7 mouse cellular contexts compared by ENCODE assay signal in the genomic region with DNA sequence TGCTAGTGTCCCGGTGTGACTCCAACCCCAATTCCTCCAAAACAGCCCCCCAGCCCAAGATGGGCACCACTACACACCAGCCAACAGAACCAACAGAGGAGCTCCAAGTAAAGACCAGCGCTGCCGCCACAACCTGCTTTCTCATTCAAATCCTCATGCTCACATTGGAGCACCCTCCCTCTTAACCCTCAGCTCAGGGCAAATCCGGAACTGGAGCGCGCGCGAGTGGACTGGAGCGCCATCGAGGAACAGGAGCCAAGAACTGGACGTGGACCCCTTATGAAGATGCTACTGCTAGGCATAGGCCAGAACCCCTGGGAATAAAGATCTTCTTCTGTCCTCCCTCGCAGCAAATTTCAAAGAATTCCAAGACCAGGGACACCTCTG. TPM values are rescaled to one million over a fixed set of nuclear protein-coding genes. Genes with fewer than 3 reads are reported as not detected.
DNase-seq lines count a peak whose midpoint lies in the region; ATAC-seq lines count a peak whose summit lies in the region.

A gene (minus strand): TSS at position 164 of the 387 bp plus-strand sequence.

- peak within 1 kb of the TSS; percentile 70 for H3K9ac ChIP-seq in embryonic facial prominence, embryonic 13.5 days
- peak within 1 kb of the TSS; percentile 86 for H3K9ac ChIP-seq in hindbrain, embryonic 11.5 days (ENCODE audit: low read depth, low read length)

- H3K27me3 ChIP-seq in embryonic facial prominence, embryonic 13.5 days: peaks cover 12% of the 10 kb centered on the region; the same call in 1 of the 2 replicates
- no peaks in the 10 kb centered on the region for H3K27me3 ChIP-seq in hindbrain, embryonic 11.5 days (ENCODE audit: control insufficient read depth, insufficient read depth, low read length)

- peak; percentile 81 for DNase-seq in Muller cell, postnatal 12 days (ENCODE audit: inconsistent ontology term)
- peak; percentile 5 for DNase-seq in adrenal gland, adult 8-10 months
- DNase-seq in hindbrain, embryonic 11.5 days (ENCODE audit: low spot score): peak; percentile 92
- peak; percentile 46 to 57 for DNase-seq in left cerebral cortex, postnatal 14 days (ENCODE audit: low spot score in 2 of 2)
- DNase-seq in right cerebral cortex, postnatal 4 days: peak; percentile 64

- H3K27ac ChIP-seq in embryonic facial prominence, embryonic 13.5 days: 0 out of 2 replicates have a peak within 1 kb of the TSS, but pooled peaks have one; percentile 60
- peak within 1 kb of the TSS; percentile 94 for H3K27ac ChIP-seq in hindbrain, embryonic 11.5 days (ENCODE audit: low read depth, low read length)

- peak within 1 kb of the TSS; percentile 100 for H3K4me2 ChIP-seq in embryonic facial prominence, embryonic 13.5 days
- H3K4me2 ChIP-seq in hindbrain, embryonic 11.5 days (replicated peaks; ENCODE audit: low read depth, low read length): peak within 1 kb of the TSS; percentile 64

- H3K36me3 ChIP-seq in embryonic facial prominence, embryonic 13.5 days: no peaks in the 10 kb centered on the region
- H3K36me3 ChIP-seq in hindbrain, embryonic 11.5 days (ENCODE audit: control insufficient read depth, insufficient read depth, low read length): no peaks in the 10 kb centered on the region

- H3K4me3 ChIP-seq in embryonic facial prominence, embryonic 13.5 days: peak within 1 kb of the TSS; percentile 68
- H3K4me3 ChIP-seq in hindbrain, embryonic 11.5 days (ENCODE audit: low read depth, low read length): peak within 1 kb of the TSS; percentile 81

- intact Hi-C loops in left cerebral cortex, postnatal 14 days (cut with DNase I): no loop called here

- no peaks in the 10 kb centered on the region for H3K9me3 ChIP-seq in embryonic facial prominence, embryonic 13.5 days
- H3K9me3 ChIP-seq in hindbrain, embryonic 11.5 days (ENCODE audit: control insufficient read depth, low read length): no peaks in the 10 kb centered on the region

- 1% methylated on average over 12 of the region's 12 CpGs for WGBS in embryonic facial prominence, embryonic 13.5 days
- WGBS in hindbrain, embryonic 11.5 days: 0% methylated on average over 12 of the region's 12 CpGs

- H3K4me1 ChIP-seq in embryonic facial prominence, embryonic 13.5 days: peaks cover 12% of the 10 kb centered on the region
- peaks cover 1% of the 10 kb centered on the region; the same call in 1 of the 2 replicates for H3K4me1 ChIP-seq in hindbrain, embryonic 11.5 days (replicated peaks; ENCODE audit: control insufficient read depth, insufficient read depth, low read length)

- ATAC-seq in embryonic facial prominence, embryonic 13.5 days (ENCODE audit: insufficient number of reproducible peaks, insufficient read depth, low FRiP score, low TSS enrichment, low read depth): peak; percentile 29
- ATAC-seq in hindbrain, embryonic 11.5 days (ENCODE audit: low FRiP score): peak; percentile 77
- ATAC-seq in megakaryocyte, adult 5-6 weeks (ENCODE audit: poor library complexity, severe bottlenecking): peak; percentile 59

RNA-seq across cellular contexts. Expression of the gene that starts here (rescaled TPM):
- under 1 TPM in 3 of 4 experiments, not detected in 1; 0.07 to 0.38 (median 0.28) TPM for total RNA-seq in adrenal gland, adult 8-10 months (2022)
- polyA plus RNA-seq in embryonic facial prominence, embryonic 13.5 days (2015; fragmentation: Nextera tagmentation; extraction: Ambion mirVana): 2.4 and 3.0 TPM in 2 replicates
- polyA plus RNA-seq in hindbrain, embryonic 11.5 days (2014; fragmentation: Nextera tagmentation; extraction: Ambion mirVana): 34.6 and 40.3 TPM in 2 replicates
- total RNA-seq in left cerebral cortex, postnatal 14 days (2021): 1 to 10 TPM; 6.0 to 8.4 TPM
- total RNA-seq in megakaryocyte, adult 5-6 weeks (2015): not detected in 2 replicates
- not detected in 2 replicates for total RNA-seq in megakaryocyte, adult 5-6 weeks (2017)

Comparison
In these comparisons a context has a peak if more than half of its experiments do, and no peak if none do; other contexts are left out.
1. Peak in every context shown above with its lines: DNase-seq, ATAC-seq, H3K4me3 ChIP-seq and H3K27ac ChIP-seq.
2. RNA of the gene that starts here (total RNA-seq): 6.0 to 8.4 TPM in left cerebral cortex, postnatal 14 days; 0.07 to 0.38 TPM in adrenal gland, adult 8-10 months and not detected in megakaryocyte, adult 5-6 weeks; every median in the first group is over 4 times any median in the second.
3. Peak in DNase-seq in adrenal gland, adult 8-10 months; RNA of the gene not detected or under 1 TPM.
4. Peak in ATAC-seq in megakaryocyte, adult 5-6 weeks; RNA of the gene not detected or under 1 TPM.
5. DNase-seq: peak in every context shown above with its lines; median percentile 92 in hindbrain, embryonic 11.5 days; 81 in Muller cell, postnatal 12 days; 64 in right cerebral cortex, postnatal 4 days; 52 in left cerebral cortex, postnatal 14 days; 5 in adrenal gland, adult 8-10 months.